Mouse (Mus musculus) neural tube, embryonic 14.5 days (tissue): Measurements from ENCODE around the gene Galnt10. TPM values are rescaled to one million over a fixed set of nuclear protein-coding genes. Genes with fewer than 3 reads are reported as not detected.
A peak's percentile ranks its signal among the peaks of the same experiment; 100 is the strongest.

Experiments used
- ATAC-seq: fragments of 200-750 bp; cut with Nextera tagmentation; 2 replicates; pipeline ENCODE4 v1.8.0; 2017; ENCODE audit warnings: low read depth, mild to moderate bottlenecking, moderate TSS enrichment, moderate library complexity
- H3K27ac ChIP-seq: fragments of 300-500 bp; sonication (generic); 2 replicates; pipeline ENCODE4 v1.5.1; 2014; ENCODE audit warnings: low read depth, mild to moderate bottlenecking, control low read depth, low read length, moderate library complexity, mixed read lengths
- H3K27me3 ChIP-seq: fragments of 300-500 bp; sonication (generic); 2 replicates; pipeline ENCODE4 v1.6.1; 2014; ENCODE audit warnings: low read length; ENCODE audit not compliant: control insufficient read depth, insufficient read depth
- H3K36me3 ChIP-seq: fragments of 300-500 bp; sonication (generic); 2 replicates; pipeline ENCODE4 v1.6.1; 2014; ENCODE audit warnings: low read length, mixed read lengths; ENCODE audit not compliant: control insufficient read depth, insufficient read depth
- H3K4me1 ChIP-seq: fragments of 300-500 bp; sonication (generic); 2 replicates; pipeline ENCODE4 v1.6.1; 2014; ENCODE audit warnings: low read length; ENCODE audit not compliant: control insufficient read depth, insufficient read depth
- H3K4me2 ChIP-seq: fragments of 300-500 bp; sonication (generic); 2 replicates; pipeline ENCODE4 v1.6.1; 2014; ENCODE audit warnings: mild to moderate bottlenecking, low read depth, low read length, control low read depth
- H3K4me3 ChIP-seq: fragments of 300-500 bp; sonication (generic); 2 replicates; pipeline ENCODE4 v1.5.1; 2014; ENCODE audit warnings: low read depth, low read length, control low read depth, mixed read lengths
- H3K9ac ChIP-seq: fragments of 300-500 bp; sonication (generic); replicated peaks from 2 replicates; pipeline ENCODE4 v1.6.1; 2014; ENCODE audit warnings: low read depth, mild to moderate bottlenecking, control low read depth, low read length, mixed read lengths
- H3K9me3 ChIP-seq: fragments of 300-500 bp; sonication (generic); 2 replicates; pipeline ENCODE4 v1.6.1; 2016; ENCODE audit warnings: low read length; ENCODE audit not compliant: control insufficient read depth
- WGBS: fragments of 180-500 bp; shearing (Covaris S2); extraction: QIAGEN DNeasy Blood & Tissue Kit; methylation state at CpG from one replicate; pipeline ENCODE4 v1.1.7; 2014; 5-methylcytosine and 5-hydroxymethylcytosine counted together
- polyA plus RNA-seq: library from polyadenylated mRNA; unstranded; fragments of >200 nt; fragmentation: Nextera tagmentation; extraction: Ambion mirVana; gene quantifications from 2 replicates; pipeline ENCODE4 v1.2.1, GENCODE M21; 2014

Galnt10 gene
- polyA plus RNA-seq, 1 experiment from 2014 or later, result 4.5 TPM

- no peak overlapping the region for H3K4me2 ChIP-seq
- ATAC-seq, result no peak
- H3K9me3 ChIP-seq, result no peaks in the 10 kb centered on the region
- no peak overlapping the region for H3K4me3 ChIP-seq
- H3K9ac ChIP-seq, result no peak overlapping the region
- H3K4me1 ChIP-seq, result no peaks in the 10 kb centered on the region
- no peaks in the 10 kb centered on the region for H3K27me3 ChIP-seq
- H3K27ac ChIP-seq, result no peak overlapping the region
- WGBS, result 71% methylated on average over 9 of the region's 9 CpGs
- no peaks in the 10 kb centered on the region for H3K36me3 ChIP-seq
These were observed 30.7 kb upstream of the Galnt10 start for GRCm38 (mm10) chr11:57614502-57614901.

- no peak for ATAC-seq
- WGBS, result 73% methylated on average over 9 of the region's 9 CpGs
- Histone ChIP-seq H3K4me3 (no peak overlapping the region), H3K4me1 (no peaks in the 10 kb centered on the region), H3K27me3 (no peaks in the 10 kb centered on the region), H3K27ac (no peak overlapping the region), H3K36me3 (no peaks in the 10 kb centered on the region), H3K9me3 (no peaks in the 10 kb centered on the region), H3K4me2 (no peak overlapping the region), H3K9ac (no peak overlapping the region)
These were observed 30.0 kb upstream of the Galnt10 start for GRCm38 (mm10) chr11:57615286-57615685.

- Histone ChIP-seq H3K9me3 (no peaks in the 10 kb centered on the region), H3K27ac (no peak overlapping the region), H3K36me3 (no peaks in the 10 kb centered on the region), H3K4me3 (no peak overlapping the region), H3K4me1 (no peaks in the 10 kb centered on the region), H3K27me3 (no peaks in the 10 kb centered on the region), H3K4me2 (no peak overlapping the region), H3K9ac (no peak overlapping the region)
- no peak for ATAC-seq
- WGBS, result 52% methylated on average over 13 of the region's 13 CpGs
These were observed 29.4 kb upstream of the Galnt10 start for GRCm38 (mm10) chr11:57615871-57616270.

- Histone ChIP-seq H3K27ac (no peak overlapping the region), H3K9me3 (no peaks in the 10 kb centered on the region), H3K36me3 (no peaks in the 10 kb centered on the region), H3K4me3 (no peak overlapping the region), H3K27me3 (no peaks in the 10 kb centered on the region), H3K4me2 (no peak overlapping the region), H3K9ac (no peak overlapping the region), H3K4me1 (no peaks in the 10 kb centered on the region)
- ATAC-seq, result no peak
- WGBS, result 34% methylated on average over 15 of the region's 15 CpGs
These were observed 27.5 kb upstream of the Galnt10 start for GRCm38 (mm10) chr11:57617526-57618264.

- WGBS, result 84% methylated on average over 3 of the region's 3 CpGs
- Histone ChIP-seq H3K4me2 (no peak overlapping the region), H3K9ac (no peak overlapping the region), H3K27me3 (no peaks in the 10 kb centered on the region), H3K4me1 (no peaks in the 10 kb centered on the region), H3K27ac (no peak overlapping the region), H3K36me3 (no peaks in the 10 kb centered on the region), H3K4me3 (no peak overlapping the region), H3K9me3 (no peaks in the 10 kb centered on the region)
- ATAC-seq, result no peak
These were observed 23.8 kb upstream of the Galnt10 start for GRCm38 (mm10) chr11:57621472-57621871.

- no peak overlapping the region for H3K27ac ChIP-seq
- no peaks in the 10 kb centered on the region for H3K9me3 ChIP-seq
- H3K9ac ChIP-seq, result no peak overlapping the region
- H3K4me2 ChIP-seq, result no peak overlapping the region
- H3K27me3 ChIP-seq, result no peaks in the 10 kb centered on the region
- ATAC-seq, result no peak
- H3K36me3 ChIP-seq, result no peaks in the 10 kb centered on the region
- no peak overlapping the region for H3K4me3 ChIP-seq
- no peaks in the 10 kb centered on the region for H3K4me1 ChIP-seq
These were observed 23.4 kb upstream of the Galnt10 start for GRCm38 (mm10) chr11:57621876-57622275.

GRCm38 (mm10) chr11:57624490-57624893 lies 20.8 kb upstream of the Galnt10 start:
- H3K4me3 ChIP-seq, result no peak overlapping the region
- no peak overlapping the region for H3K27ac ChIP-seq
- H3K27me3 ChIP-seq, result no peaks in the 10 kb centered on the region
- H3K36me3 ChIP-seq, result no peaks in the 10 kb centered on the region
- H3K4me1 ChIP-seq, result no peaks in the 10 kb centered on the region
- H3K9ac ChIP-seq, result no peak overlapping the region
- WGBS, result 35% methylated on average over 5 of the region's 5 CpGs
- no peaks in the 10 kb centered on the region for H3K9me3 ChIP-seq
- ATAC-seq, result peak; percentile 81; the same call in 1 of the 2 replicates
- no peak overlapping the region for H3K4me2 ChIP-seq

- no peaks in the 10 kb centered on the region for H3K36me3 ChIP-seq
- no peak overlapping the region for H3K9ac ChIP-seq
- H3K4me3 ChIP-seq, result no peak overlapping the region
- no peaks in the 10 kb centered on the region for H3K9me3 ChIP-seq
- H3K27ac ChIP-seq, result no peak overlapping the region
- H3K4me1 ChIP-seq, result no peaks in the 10 kb centered on the region
- H3K27me3 ChIP-seq, result no peaks in the 10 kb centered on the region
- H3K4me2 ChIP-seq, result no peak overlapping the region
- no peak for ATAC-seq
These were observed 19.8 kb upstream of the Galnt10 start for GRCm38 (mm10) chr11:57625465-57625864.

- H3K27me3 ChIP-seq, result no peaks in the 10 kb centered on the region
- WGBS, result 61% methylated on average over 9 of the region's 9 CpGs
- H3K36me3 ChIP-seq, result no peaks in the 10 kb centered on the region
- no peaks in the 10 kb centered on the region for H3K4me1 ChIP-seq
- no peak overlapping the region for H3K4me3 ChIP-seq
- no peak overlapping the region for H3K27ac ChIP-seq
- H3K9ac ChIP-seq, result no peak overlapping the region
- H3K9me3 ChIP-seq, result no peaks in the 10 kb centered on the region
- no peak overlapping the region for H3K4me2 ChIP-seq
- ATAC-seq, result no peak
These were observed 18.0 kb upstream of the Galnt10 start for GRCm38 (mm10) chr11:57627086-57627735.
